Mouse (Mus musculus): Measurements from ENCODE around the gene Crtc2. TPM values are rescaled to one million over a fixed set of nuclear protein-coding genes. Genes with fewer than 3 reads are reported as not detected.

Crtc2 gene
- polyA plus RNA-seq, 1 experiment from 2014 or later: 9.0 TPM

- ATAC-seq (ENCODE audit: low FRiP score) (no peak), DNase-seq (ENCODE audit: low spot score, missing footprints) (peak; percentile 68)
- no peaks in the 10 kb centered on the region; the same call in 1 of the 2 replicates for H3K36me3 ChIP-seq (ENCODE audit: control insufficient read depth, insufficient read depth, low read length)
- no peak overlapping the region for H3K4me2 ChIP-seq
- no peaks in the 10 kb centered on the region for H3K9me3 ChIP-seq (ENCODE audit: control insufficient read depth, low read length)
- peaks cover 18% of the 10 kb centered on the region for H3K4me1 ChIP-seq (ENCODE audit: control insufficient read depth, insufficient read depth, low read length)
- no peak overlapping the region for H3K27ac ChIP-seq (ENCODE audit: low read depth, low read length)
- WGBS: 25% methylated on average over 1 of the region's 1 CpGs
- no peaks in the 10 kb centered on the region for H3K27me3 ChIP-seq (ENCODE audit: control insufficient read depth, insufficient read depth, low read length)
- no peak overlapping the region for H3K4me3 ChIP-seq (ENCODE audit: low read depth, low read length)
- H3K9ac ChIP-seq (ENCODE audit: low read length): no peak overlapping the region
Observed at GRCm38 (mm10) chr3:90215825-90216380, 38.1 kb upstream of the Crtc2 start.

GRCm38 (mm10) chr3:90220088-90220487 is 33.9 kb upstream of the Crtc2 start:
- peak; percentile 60 for ATAC-seq (ENCODE audit: low FRiP score)
- no peak for DNase-seq (ENCODE audit: low spot score, missing footprints)

GRCm38 (mm10) chr3:90220531-90220951 is 33.4 kb upstream of the Crtc2 start:
- peaks cover 9% of the 10 kb centered on the region for H3K4me1 ChIP-seq (ENCODE audit: control insufficient read depth, insufficient read depth, low read length)
- no peaks in the 10 kb centered on the region; the same call in 1 of the 2 replicates for H3K36me3 ChIP-seq (ENCODE audit: control insufficient read depth, insufficient read depth, low read length)
- H3K27ac ChIP-seq (ENCODE audit: low read depth, low read length): peak overlapping the region; percentile 51
- DNase-seq (ENCODE audit: low spot score, missing footprints) (peak; percentile 95), ATAC-seq (ENCODE audit: low FRiP score) (peak; percentile 78)
- WGBS: 0% methylated on average over 18 of the region's 20 CpGs
- peak overlapping the region; percentile 36 for H3K4me3 ChIP-seq (ENCODE audit: low read depth, low read length)
- H3K4me2 ChIP-seq: peak overlapping the region; percentile 71
- no peaks in the 10 kb centered on the region for H3K27me3 ChIP-seq (ENCODE audit: control insufficient read depth, insufficient read depth, low read length)
- peak overlapping the region; percentile 74 for H3K9ac ChIP-seq (ENCODE audit: low read length)
- H3K9me3 ChIP-seq (ENCODE audit: control insufficient read depth, low read length): no peaks in the 10 kb centered on the region

More at GRCm38 (mm10) chr3:90220088-90220487, 33.9 kb upstream of the Crtc2 start:
- WGBS: 13% methylated on average over 6 of the region's 6 CpGs
- H3K27me3 ChIP-seq (ENCODE audit: control insufficient read depth, insufficient read depth, low read length): no peaks in the 10 kb centered on the region
- H3K9ac ChIP-seq (ENCODE audit: low read length): peak overlapping the region; percentile 74
- no peaks in the 10 kb centered on the region; the same call in 1 of the 2 replicates for H3K36me3 ChIP-seq (ENCODE audit: control insufficient read depth, insufficient read depth, low read length)
- no peaks in the 10 kb centered on the region for H3K9me3 ChIP-seq (ENCODE audit: control insufficient read depth, low read length)
- peak overlapping the region; percentile 51 for H3K27ac ChIP-seq (ENCODE audit: low read depth, low read length)
- peaks cover 9% of the 10 kb centered on the region for H3K4me1 ChIP-seq (ENCODE audit: control insufficient read depth, insufficient read depth, low read length)
- H3K4me2 ChIP-seq: peak overlapping the region; percentile 71
- H3K4me3 ChIP-seq (ENCODE audit: low read depth, low read length): peak overlapping the region; percentile 36

- Histone ChIP-seq H3K36me3 (ENCODE audit: control insufficient read depth, insufficient read depth, low read length) (no peaks in the 10 kb centered on the region; the same call in 1 of the 2 replicates), H3K4me2 (peak overlapping the region; percentile 71), H3K9ac (ENCODE audit: low read length) (peak overlapping the region; percentile 74), H3K9me3 (ENCODE audit: control insufficient read depth, low read length) (no peaks in the 10 kb centered on the region), H3K27ac (ENCODE audit: low read depth, low read length) (no peak overlapping the region), H3K27me3 (ENCODE audit: control insufficient read depth, insufficient read depth, low read length) (no peaks in the 10 kb centered on the region), H3K4me3 (ENCODE audit: low read depth, low read length) (peak overlapping the region; percentile 36), H3K4me1 (ENCODE audit: control insufficient read depth, insufficient read depth, low read length) (peaks cover 9% of the 10 kb centered on the region)
- 25% methylated on average over 5 of the region's 5 CpGs for WGBS
- DNase-seq (ENCODE audit: low spot score, missing footprints) (peak; percentile 78), ATAC-seq (ENCODE audit: low FRiP score) (no peak)
Observed at GRCm38 (mm10) chr3:90221123-90221522, 32.8 kb upstream of the Crtc2 start.

GRCm38 (mm10) chr3:90222455-90222854 is 31.5 kb upstream of the Crtc2 start:
- DNase-seq (ENCODE audit: low spot score, missing footprints): no peak
- no peak overlapping the region for H3K27ac ChIP-seq (ENCODE audit: low read depth, low read length)
- H3K4me3 ChIP-seq (ENCODE audit: low read depth, low read length): no peak overlapping the region
- no peaks in the 10 kb centered on the region; the same call in 1 of the 2 replicates for H3K36me3 ChIP-seq (ENCODE audit: control insufficient read depth, insufficient read depth, low read length)
- peaks cover 9% of the 10 kb centered on the region for H3K4me1 ChIP-seq (ENCODE audit: control insufficient read depth, insufficient read depth, low read length)
- no peaks in the 10 kb centered on the region for H3K9me3 ChIP-seq (ENCODE audit: control insufficient read depth, low read length)
- no peak overlapping the region for H3K4me2 ChIP-seq
- H3K27me3 ChIP-seq (ENCODE audit: control insufficient read depth, insufficient read depth, low read length): no peaks in the 10 kb centered on the region
- no peak overlapping the region for H3K9ac ChIP-seq (ENCODE audit: low read length)
- WGBS: 91% methylated on average over 4 of the region's 4 CpGs
- no peak for ATAC-seq (ENCODE audit: low FRiP score)

GRCm38 (mm10) chr3:90222941-90223340 is 31.0 kb upstream of the Crtc2 start:
- Histone ChIP-seq H3K27me3 (ENCODE audit: control insufficient read depth, insufficient read depth, low read length) (no peaks in the 10 kb centered on the region), H3K9me3 (ENCODE audit: control insufficient read depth, low read length) (no peaks in the 10 kb centered on the region), H3K36me3 (ENCODE audit: control insufficient read depth, insufficient read depth, low read length) (no peaks in the 10 kb centered on the region; the same call in 1 of the 2 replicates), H3K9ac (ENCODE audit: low read length) (no peak overlapping the region), H3K4me3 (ENCODE audit: low read depth, low read length) (no peak overlapping the region), H3K4me2 (no peak overlapping the region), H3K4me1 (ENCODE audit: control insufficient read depth, insufficient read depth, low read length) (peaks cover 9% of the 10 kb centered on the region), H3K27ac (ENCODE audit: low read depth, low read length) (no peak overlapping the region)
- no peak for DNase-seq (ENCODE audit: low spot score, missing footprints)
- ATAC-seq (ENCODE audit: low FRiP score): no peak
- 87% methylated on average over 3 of the region's 3 CpGs for WGBS

GRCm38 (mm10) chr3:90224331-90224730 is 29.6 kb upstream of the Crtc2 start:
- 83% methylated on average over 10 of the region's 10 CpGs for WGBS
- peaks cover 9% of the 10 kb centered on the region for H3K4me1 ChIP-seq (ENCODE audit: control insufficient read depth, insufficient read depth, low read length)
- ATAC-seq (ENCODE audit: low FRiP score): no peak
- no peak overlapping the region for H3K9ac ChIP-seq (ENCODE audit: low read length)
- no peaks in the 10 kb centered on the region for H3K27me3 ChIP-seq (ENCODE audit: control insufficient read depth, insufficient read depth, low read length)
- no peak overlapping the region for H3K27ac ChIP-seq (ENCODE audit: low read depth, low read length)
- H3K4me2 ChIP-seq: no peak overlapping the region
- no peaks in the 10 kb centered on the region; the same call in 1 of the 2 replicates for H3K36me3 ChIP-seq (ENCODE audit: control insufficient read depth, insufficient read depth, low read length)
- H3K9me3 ChIP-seq (ENCODE audit: control insufficient read depth, low read length): no peaks in the 10 kb centered on the region
- no peak for DNase-seq (ENCODE audit: low spot score, missing footprints)
- no peak overlapping the region for H3K4me3 ChIP-seq (ENCODE audit: low read depth, low read length)

- Histone ChIP-seq H3K9ac (ENCODE audit: low read length) (peak overlapping the region; percentile 83), H3K4me3 (ENCODE audit: low read depth, low read length) (peak overlapping the region; percentile 83), H3K36me3 (ENCODE audit: control insufficient read depth, insufficient read depth, low read length) (peaks cover 3% of the 10 kb centered on the region; the same call in 1 of the 2 replicates), H3K27me3 (ENCODE audit: control insufficient read depth, insufficient read depth, low read length) (no peaks in the 10 kb centered on the region), H3K27ac (ENCODE audit: low read depth, low read length) (peak overlapping the region; percentile 45; the same call in 1 of the 2 replicates), H3K4me2 (peak overlapping the region; percentile 83), H3K4me1 (ENCODE audit: control insufficient read depth, insufficient read depth, low read length) (peaks cover 5% of the 10 kb centered on the region; the same call in 1 of the 2 replicates), H3K9me3 (ENCODE audit: control insufficient read depth, low read length) (no peaks in the 10 kb centered on the region)
- ATAC-seq (ENCODE audit: low FRiP score) (no peak), DNase-seq (ENCODE audit: low spot score, missing footprints) (no peak)
- WGBS: 15% methylated on average over 8 of the region's 8 CpGs
Observed at GRCm38 (mm10) chr3:90231075-90231474, 22.9 kb upstream of the Crtc2 start.

GRCm38 (mm10) chr3:90231507-90232333 is 22.2 kb upstream of the Crtc2 start, which contains the start of gene Jtb:
TSS of gene Jtb (plus strand) at chr3:90231597.
- H3K9me3 ChIP-seq (ENCODE audit: control insufficient read depth, low read length): no peaks in the 10 kb centered on the region
- H3K27me3 ChIP-seq (ENCODE audit: control insufficient read depth, insufficient read depth, low read length): no peaks in the 10 kb centered on the region
- peak within 1 kb of the TSS; percentile 83 for H3K4me2 ChIP-seq
- peak within 1 kb of the TSS; percentile 83 for H3K9ac ChIP-seq (ENCODE audit: low read length)
- DNase-seq (ENCODE audit: low spot score, missing footprints) (peak; percentile 98), ATAC-seq (ENCODE audit: low FRiP score) (peak; percentile 97)
- H3K27ac ChIP-seq (ENCODE audit: low read depth, low read length): peak within 1 kb of the TSS; percentile 45
- H3K4me1 ChIP-seq (ENCODE audit: control insufficient read depth, insufficient read depth, low read length): peaks cover 5% of the 10 kb centered on the region; the same call in 1 of the 2 replicates
- peak within 1 kb of the TSS; percentile 83 for H3K4me3 ChIP-seq (ENCODE audit: low read depth, low read length)
- H3K36me3 ChIP-seq (ENCODE audit: control insufficient read depth, insufficient read depth, low read length): peaks cover 3% of the 10 kb centered on the region; the same call in 1 of the 2 replicates
- WGBS: under 1% methylated on average over 61 of the region's 61 CpGs

Measured in midbrain, embryonic 11.5 days (tissue).